Mouse (Mus musculus): ENCODE results near the gene Speer4f1.
"Not testable (repeated sequence)": the region's sequence is repeated elsewhere in the genome, so short reads cannot be mapped to it uniquely, and the experiment has no call there.

The Speer4f1 gene

GRCm38 (mm10) chr5:17475798-17476197 lies at the start of gene Speer4f1:
TSS of gene Speer4f1 (plus strand) at chr5:17476098.
- DNase-seq (ENCODE audit: low read depth, low spot score): not testable (repeated sequence)

GRCm38 (mm10) chr5:17426930-17427329 lies 49.0 kb upstream of the Speer4f1 start:
- no peak for DNase-seq (ENCODE audit: low read depth, low spot score)

GRCm38 (mm10) chr5:17434721-17435120 lies 41.2 kb upstream of the Speer4f1 start:
- DNase-seq (ENCODE audit: low read depth, low spot score): no peak

GRCm38 (mm10) chr5:17436209-17436608 lies 39.7 kb upstream of the Speer4f1 start:
- DNase-seq (ENCODE audit: low read depth, low spot score): no peak

GRCm38 (mm10) chr5:17439487-17440102 lies 36.3 kb upstream of the Speer4f1 start:
- DNase-seq (ENCODE audit: low read depth, low spot score): no peak

- no peak for DNase-seq (ENCODE audit: low read depth, low spot score)
Observed at GRCm38 (mm10) chr5:17454059-17454458, 21.8 kb upstream of the Speer4f1 start.

- no peak for DNase-seq (ENCODE audit: low read depth, low spot score)
Observed at GRCm38 (mm10) chr5:17454952-17455586, 20.8 kb upstream of the Speer4f1 start.

- no peak for DNase-seq (ENCODE audit: low read depth, low spot score)
Observed at GRCm38 (mm10) chr5:17456671-17457070, 19.2 kb upstream of the Speer4f1 start.

- not testable (repeated sequence) for DNase-seq (ENCODE audit: low read depth, low spot score)
Observed at GRCm38 (mm10) chr5:17468120-17468519, 7.8 kb upstream of the Speer4f1 start.

- DNase-seq (ENCODE audit: low read depth, low spot score): no peak
Observed at GRCm38 (mm10) chr5:17476476-17476875, 578 bp downstream of the Speer4f1 start.

GRCm38 (mm10) chr5:17489894-17490293 lies 14.0 kb downstream of the Speer4f1 start:
- no peak for DNase-seq (ENCODE audit: low read depth, low spot score)

GRCm38 (mm10) chr5:17495616-17496015 lies 19.7 kb downstream of the Speer4f1 start:
- DNase-seq (ENCODE audit: low read depth, low spot score): no peak

- no peak for DNase-seq (ENCODE audit: low read depth, low spot score)
Observed at GRCm38 (mm10) chr5:17496650-17497049, 20.8 kb downstream of the Speer4f1 start.

- no peak for DNase-seq (ENCODE audit: low read depth, low spot score)
Observed at GRCm38 (mm10) chr5:17499873-17500329, 24.0 kb downstream of the Speer4f1 start.

- no peak for DNase-seq (ENCODE audit: low read depth, low spot score)
Observed at GRCm38 (mm10) chr5:17500866-17501265, 25.0 kb downstream of the Speer4f1 start.

GRCm38 (mm10) chr5:17505540-17505939 lies 29.6 kb downstream of the Speer4f1 start:
- no peak for DNase-seq (ENCODE audit: low read depth, low spot score)

GRCm38 (mm10) chr5:17508038-17508437 lies 32.1 kb downstream of the Speer4f1 start:
- DNase-seq (ENCODE audit: low read depth, low spot score): no peak

All from skeletal muscle tissue, adult 2 months (tissue).